Mouse (Mus musculus) E14TG2a.4 (cell line): Measurements from ENCODE around the gene Prr5l.

Experiments
- CTCF ChIP-seq: conservative IDR thresholded peaks from 2 replicates; pipeline ENCODE4 v1.5.1; 2014; ENCODE audit warnings: low read length
- POU5F1 ChIP-seq: IDR thresholded peaks from 2 replicates; pipeline ENCODE4 v1.6.1; 2014; ENCODE audit warnings: low read length, borderline replicate concordance

GRCm38 (mm10) chr2:101778080-101778479 is 104.7 kb downstream of the Prr5l start:
- TF ChIP-seq CTCF, result no peak
- TF ChIP-seq POU5F1, result no peak
